Mouse (Mus musculus): ENCODE measurements around the gene Clic4.

DNA sequence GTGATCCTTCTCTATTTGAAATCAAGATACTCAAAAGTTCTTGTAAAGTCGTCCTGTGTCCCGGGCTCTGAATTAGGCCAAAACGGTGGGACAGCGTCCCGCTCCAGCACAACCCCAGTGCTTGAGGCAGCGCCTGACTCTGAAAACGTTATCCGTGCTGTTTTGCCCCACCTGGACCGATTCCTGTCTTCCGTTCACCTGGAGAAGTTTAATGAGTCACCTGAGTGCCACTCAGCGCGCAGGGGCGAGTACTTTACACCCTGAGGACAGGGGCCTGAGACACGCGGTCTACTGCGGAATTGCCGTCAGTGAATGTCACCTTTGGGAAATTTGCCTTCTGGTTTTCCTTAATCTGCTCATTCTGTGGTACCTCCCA, 681 bp upstream of the Clic4 start:
- no peak for TF ChIP-seq POLR2A (IDR thresholded peaks at IDR 0.05; ENCODE audit: insufficient read length, low read depth)
- no peak for TF ChIP-seq REST (IDR thresholded peaks at IDR 0.05; ENCODE audit: insufficient read depth, insufficient read length)
- no peak for TF ChIP-seq TCF12 (IDR thresholded peaks at IDR 0.05; ENCODE audit: insufficient read depth, poor library complexity, severe bottlenecking)
- TF ChIP-seq USF1 (IDR thresholded peaks at IDR 0.05; ENCODE audit: low read depth) = no peak
- TF ChIP-seq E2F4 (IDR thresholded peaks at IDR 0.05; ENCODE audit: insufficient read depth) = no peak
- no peak for TF ChIP-seq MAX (IDR thresholded peaks at IDR 0.05; ENCODE audit: low read depth)
- TF ChIP-seq MYOG (IDR thresholded peaks at IDR 0.05; ENCODE audit: control insufficient read depth in 1 of 3, insufficient read depth in 1 of 3, insufficient read length in 2 of 3, low read depth in 2 of 3) = no peak

Measured in myocyte (in vitro differentiated cells).